Mouse (Mus musculus): ENCODE measurements around the gene Cd9. TPM values are rescaled to one million over a fixed set of nuclear protein-coding genes. Genes with fewer than 3 reads are reported as not detected.
A peak's percentile ranks its signal among the peaks of the same experiment; 100 is the strongest.

Gene Cd9
- polyA plus RNA-seq, 1 experiment from 2014 or later, result 70.2 TPM

- Histone ChIP-seq H3K27me3 (ENCODE audit: insufficient read depth, poor library complexity, severe bottlenecking) (peaks cover 15% of the 10 kb centered on the region), H3K27ac (peak overlapping the region; percentile 47; the same call in 1 of the 2 replicates), H3K9me3 (no peaks in the 10 kb centered on the region), H3K4me3 (peak overlapping the region; percentile 45), H3K36me3 (no peaks in the 10 kb centered on the region), H3K4me1 (peaks cover 37% of the 10 kb centered on the region)
- 39% methylated on average over 3 of the region's 3 CpGs for WGBS
- no peak for DNase-seq (ENCODE audit: low spot score)
Observed at GRCm38 (mm10) chr6:125423099-125423498, 71.5 kb downstream of the Cd9 start.

GRCm38 (mm10) chr6:125422051-125422822, 72.4 kb downstream of the Cd9 start:
- H3K36me3 ChIP-seq, result no peaks in the 10 kb centered on the region

GRCm38 (mm10) chr6:125420458-125421063, 74.0 kb downstream of the Cd9 start:
- DNase-seq (ENCODE audit: low spot score), result no peak
- WGBS, result 73% methylated on average over 16 of the region's 16 CpGs
- peaks cover 21% of the 10 kb centered on the region for H3K27me3 ChIP-seq (ENCODE audit: insufficient read depth, poor library complexity, severe bottlenecking)
- peaks cover 27% of the 10 kb centered on the region for H3K4me1 ChIP-seq
- H3K9me3 ChIP-seq, result no peaks in the 10 kb centered on the region
- no peak overlapping the region for H3K4me3 ChIP-seq
- no peaks in the 10 kb centered on the region for H3K36me3 ChIP-seq
- H3K27ac ChIP-seq, result no peak overlapping the region

More at GRCm38 (mm10) chr6:125422051-125422822, 72.4 kb downstream of the Cd9 start:
- peak; percentile 88 for DNase-seq (ENCODE audit: low spot score)
- Histone ChIP-seq H3K4me3 (peak overlapping the region; percentile 45), H3K9me3 (no peaks in the 10 kb centered on the region), H3K27ac (peak overlapping the region; percentile 47; the same call in 1 of the 2 replicates), H3K4me1 (peaks cover 37% of the 10 kb centered on the region), H3K27me3 (ENCODE audit: insufficient read depth, poor library complexity, severe bottlenecking) (peaks cover 21% of the 10 kb centered on the region)
- 28% methylated on average over 19 of the region's 20 CpGs for WGBS

DNA sequence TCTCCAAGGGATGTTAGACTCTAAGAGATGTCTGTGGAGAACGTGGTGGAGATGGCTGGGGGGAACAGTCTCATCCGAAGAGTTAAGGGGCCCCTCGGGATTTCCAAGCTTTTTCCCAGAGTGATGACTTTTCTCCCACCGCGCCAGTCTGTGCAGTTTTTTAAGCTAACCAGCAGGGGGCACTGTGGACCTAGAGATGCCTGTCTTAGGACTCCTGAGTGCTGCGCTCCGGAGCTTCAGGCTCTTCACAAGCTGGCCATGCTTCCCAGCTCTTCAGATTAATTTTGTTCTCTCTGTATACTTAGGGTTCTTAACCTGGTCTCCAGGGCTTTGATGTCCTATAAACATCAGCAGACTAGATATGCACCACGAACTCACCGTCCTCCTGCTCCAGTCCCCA, 75.8 kb downstream of the Cd9 start:
- WGBS, result 15% methylated on average over 9 of the region's 9 CpGs

DNA sequence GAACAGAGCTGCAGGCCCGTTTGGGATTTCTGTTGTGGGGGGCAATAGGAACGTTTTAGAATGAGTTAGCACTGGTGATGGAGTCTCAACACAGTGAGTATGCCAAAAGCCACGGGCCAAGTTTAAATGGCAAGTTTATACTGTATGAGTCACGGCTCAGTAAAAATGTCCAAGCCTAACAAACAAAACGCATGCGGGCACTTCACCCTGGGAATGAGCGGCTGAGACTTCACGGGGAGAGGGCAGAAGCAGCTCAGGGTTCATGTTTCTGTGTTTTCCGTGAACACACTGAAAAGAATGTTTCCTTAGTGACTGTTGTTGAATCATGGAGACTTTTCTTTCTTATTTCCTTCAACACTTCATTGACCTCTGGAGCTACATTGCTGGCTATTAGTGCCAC, 81.3 kb downstream of the Cd9 start:
- 80% methylated on average over 9 of the region's 9 CpGs for whole genome bisulfite sequencing
- Histone ChIP-seq H3K27ac (no peak overlapping the region), H3K9me3 (no peaks in the 10 kb centered on the region), H3K4me3 (no peak overlapping the region), H3K27me3 (ENCODE audit: insufficient read depth, poor library complexity, severe bottlenecking) (peaks cover 8% of the 10 kb centered on the region), H3K4me1 (no peaks in the 10 kb centered on the region; the same call in 1 of the 2 replicates), H3K36me3 (no peaks in the 10 kb centered on the region)
- DNase-seq (ENCODE audit: low spot score), result no peak

More for the DNA sequence above, 75.8 kb downstream of the Cd9 start:
- DNase-seq (ENCODE audit: low spot score), result peak; percentile 90
- H3K27me3 ChIP-seq (ENCODE audit: insufficient read depth, poor library complexity, severe bottlenecking), result peaks cover 8% of the 10 kb centered on the region
- H3K4me1 ChIP-seq, result peaks cover 18% of the 10 kb centered on the region
- H3K36me3 ChIP-seq, result no peaks in the 10 kb centered on the region
- H3K9me3 ChIP-seq, result no peaks in the 10 kb centered on the region
- H3K4me3 ChIP-seq, result no peak overlapping the region
- H3K27ac ChIP-seq, result no peak overlapping the region

DNA sequence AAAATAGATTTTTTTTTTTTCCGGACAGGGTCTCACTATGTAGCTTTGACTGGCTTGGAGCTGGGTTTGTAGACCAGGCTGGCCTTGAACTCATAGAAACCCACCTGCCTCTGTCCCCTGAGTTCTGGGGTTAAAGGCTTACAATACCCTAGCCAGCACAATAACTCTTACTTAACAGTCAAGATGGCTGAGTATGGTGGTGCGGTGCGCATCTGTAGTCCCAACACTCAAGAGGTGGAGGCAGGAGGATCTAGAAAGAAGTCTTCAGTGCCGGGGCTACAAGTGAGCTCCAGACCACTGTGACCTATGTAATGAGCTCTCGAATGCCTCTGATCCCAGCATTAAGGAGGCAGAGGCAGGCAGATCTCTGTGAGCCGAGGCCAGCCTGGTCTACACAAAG, 82.9 kb downstream of the Cd9 start:
- 90% methylated on average over 6 of the region's 6 CpGs for WGBS
- H3K4me1 ChIP-seq, result no peaks in the 10 kb centered on the region; the same call in 1 of the 2 replicates
- H3K4me3 ChIP-seq, result no peak overlapping the region
- H3K9me3 ChIP-seq, result no peaks in the 10 kb centered on the region
- H3K27me3 ChIP-seq (ENCODE audit: insufficient read depth, poor library complexity, severe bottlenecking), result no peaks in the 10 kb centered on the region
- H3K36me3 ChIP-seq, result no peaks in the 10 kb centered on the region
- DNase-seq (ENCODE audit: low spot score), result no peak
- no peak overlapping the region for H3K27ac ChIP-seq

- Histone ChIP-seq H3K4me1 (no peaks in the 10 kb centered on the region; the same call in 1 of the 2 replicates), H3K27me3 (ENCODE audit: insufficient read depth, poor library complexity, severe bottlenecking) (no peaks in the 10 kb centered on the region), H3K4me3 (no peak overlapping the region), H3K27ac (no peak overlapping the region), H3K36me3 (no peaks in the 10 kb centered on the region), H3K9me3 (no peaks in the 10 kb centered on the region)
- 56% methylated on average over 8 of the region's 8 CpGs for WGBS
- no peak for DNase-seq (ENCODE audit: low spot score)
Observed at GRCm38 (mm10) chr6:125410995-125411547, 83.5 kb downstream of the Cd9 start.

DNA sequence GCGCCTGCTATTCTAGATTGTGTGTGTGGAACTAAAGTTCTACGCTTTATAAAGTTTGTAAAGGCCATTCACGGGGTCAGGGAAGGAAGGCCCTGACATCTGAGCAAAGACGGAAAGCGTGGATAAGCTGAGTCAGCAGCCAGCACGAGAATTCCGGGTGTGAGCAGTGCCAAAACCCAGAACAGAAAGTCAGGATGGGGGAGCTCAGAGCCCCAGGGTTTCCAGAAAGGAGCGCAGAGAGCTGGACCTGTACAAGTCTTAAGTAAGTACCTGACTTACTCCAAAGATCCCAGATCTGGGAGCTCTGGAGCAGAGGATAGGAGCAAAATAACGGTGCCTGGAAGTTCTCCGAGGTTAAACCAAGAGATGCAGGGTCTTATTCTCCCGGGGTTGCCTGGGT, 84.0 kb downstream of the Cd9 start:
- Histone ChIP-seq H3K36me3 (no peaks in the 10 kb centered on the region), H3K27ac (no peak overlapping the region), H3K27me3 (ENCODE audit: insufficient read depth, poor library complexity, severe bottlenecking) (no peaks in the 10 kb centered on the region), H3K9me3 (no peaks in the 10 kb centered on the region), H3K4me3 (no peak overlapping the region), H3K4me1 (no peaks in the 10 kb centered on the region; the same call in 1 of the 2 replicates)
- DNase-seq (ENCODE audit: low spot score), result no peak
- 72% methylated on average over 11 of the region's 11 CpGs for WGBS

Other genes with a start within 250 kb of the Cd9 start
- gene Tuba3a, start 208.7 kb downstream of the Cd9 start, polyA plus RNA-seq (2016; fragmentation: Nextera tagmentation; extraction: Ambion mirVana), result 0.09 TPM in 1 of 2 replicates, not detected in the other
- gene Ltbr, start 180.9 kb downstream of the Cd9 start, polyA plus RNA-seq (2016; fragmentation: Nextera tagmentation; extraction: Ambion mirVana), result 37.8 and 40.4 TPM in 2 replicates
- gene Scnn1a, start 174.1 kb downstream of the Cd9 start, polyA plus RNA-seq (2016; fragmentation: Nextera tagmentation; extraction: Ambion mirVana), result 0.65 and 0.98 TPM in 2 replicates
- gene Tnfrsf1a, start 145.4 kb downstream of the Cd9 start, polyA plus RNA-seq (2016; fragmentation: Nextera tagmentation; extraction: Ambion mirVana), result 33.6 and 35.3 TPM in 2 replicates
- gene Plekhg6, start 114.0 kb downstream of the Cd9 start, polyA plus RNA-seq (2016; fragmentation: Nextera tagmentation; extraction: Ambion mirVana), result 0.20 TPM in 1 of 2 replicates, not detected in the other
- 22.1 and 26.0 TPM in 2 replicates for gene Vwf, start 52.0 kb upstream of the Cd9 start, polyA plus RNA-seq (2016; fragmentation: Nextera tagmentation; extraction: Ambion mirVana)
- gene Ano2, start 195.6 kb upstream of the Cd9 start, polyA plus RNA-seq (2016; fragmentation: Nextera tagmentation; extraction: Ambion mirVana), result 0.38 and 0.42 TPM in 2 replicates